Mouse (Mus musculus): Measurements from ENCODE around the gene C530008M17Rik. TPM values are rescaled to one million over a fixed set of nuclear protein-coding genes. Genes with fewer than 3 reads are reported as not detected.
A peak's percentile ranks its signal among the peaks of the same experiment; 100 is the strongest.
"Not testable (repeated sequence)": the region's sequence is repeated elsewhere in the genome, so short reads cannot be mapped to it uniquely, and the experiment has no call there.

Gene C530008M17Rik
- polyA plus RNA-seq, 1 experiment: 0.48 TPM

- Histone ChIP-seq H3K4me1 (ENCODE audit: control insufficient read depth, insufficient read depth, low read length) (peaks cover 8% of the 10 kb centered on the region), H3K27ac (ENCODE audit: insufficient read depth, low read depth, low read length) (peak overlapping the region; percentile 80), H3K4me3 (ENCODE audit: insufficient read depth, low read length) (peak overlapping the region; percentile 91)
- no peak for TF ChIP-seq CTCF (IDR thresholded peaks at IDR 0.05; ENCODE audit: low read depth, low read length)
- no peak for TF ChIP-seq POLR2A (IDR thresholded peaks at IDR 0.05; ENCODE audit: borderline replicate concordance, low read depth, low read length)
Observed at GRCm38 (mm10) chr5:76906155-76906499, 249.8 kb downstream of the C530008M17Rik start.

GRCm38 (mm10) chr5:76910807-76911206, 254.5 kb downstream of the C530008M17Rik start:
- H3K4me1 ChIP-seq (ENCODE audit: control insufficient read depth, insufficient read depth, low read length): peaks cover 10% of the 10 kb centered on the region
- H3K4me3 ChIP-seq (ENCODE audit: insufficient read depth, low read length): no peak overlapping the region
- TF ChIP-seq CTCF (IDR thresholded peaks at IDR 0.05; ENCODE audit: low read depth, low read length) (no peak), POLR2A (IDR thresholded peaks at IDR 0.05; ENCODE audit: borderline replicate concordance, low read depth, low read length) (no peak)
- H3K27ac ChIP-seq (ENCODE audit: insufficient read depth, low read depth, low read length): no peak overlapping the region

GRCm38 (mm10) chr5:76912522-76912921, 256.2 kb downstream of the C530008M17Rik start:
- not testable (repeated sequence) for H3K27ac ChIP-seq (ENCODE audit: insufficient read depth, low read depth, low read length); H3K4me1 ChIP-seq (ENCODE audit: control insufficient read depth, insufficient read depth, low read length)

GRCm38 (mm10) chr5:76922833-76923232, 266.5 kb downstream of the C530008M17Rik start:
- H3K4me1 ChIP-seq (ENCODE audit: control insufficient read depth, insufficient read depth, low read length): no peaks in the 10 kb centered on the region
- H3K4me3 ChIP-seq (ENCODE audit: insufficient read depth, low read length): no peak overlapping the region
- TF ChIP-seq POLR2A (IDR thresholded peaks at IDR 0.05; ENCODE audit: borderline replicate concordance, low read depth, low read length): no peak
- TF ChIP-seq CTCF (IDR thresholded peaks at IDR 0.05; ENCODE audit: low read depth, low read length): no peak
- no peak overlapping the region for H3K27ac ChIP-seq (ENCODE audit: insufficient read depth, low read depth, low read length)

More at GRCm38 (mm10) chr5:76912522-76912921, 256.2 kb downstream of the C530008M17Rik start:
- not testable (repeated sequence) for H3K4me3 ChIP-seq (ENCODE audit: insufficient read depth, low read length)

Other genes starting within 250 kb of the C530008M17Rik start
- not detected in 2 replicates for gene Gm7271, start 172.5 kb upstream of the C530008M17Rik start, polyA plus RNA-seq (2012; ENCODE audit: insufficient read depth, insufficient read length, missing spikeins)
- 48.8 and 57.5 TPM in 2 replicates for gene Exoc1, start 127.2 kb upstream of the C530008M17Rik start, polyA plus RNA-seq (2012; ENCODE audit: insufficient read depth, insufficient read length, missing spikeins)
- gene Cep135, start 67.8 kb upstream of the C530008M17Rik start, polyA plus RNA-seq (2012; ENCODE audit: insufficient read depth, insufficient read length, missing spikeins): 8.7 and 9.2 TPM in 2 replicates
- 19.6 and 19.8 TPM in 2 replicates for gene Aasdh, start 249.0 kb downstream of the C530008M17Rik start, polyA plus RNA-seq (2012; ENCODE audit: insufficient read depth, insufficient read length, missing spikeins)

Measured in bone marrow macrophage, adult 2 months (primary cell).